Mouse (Mus musculus) megakaryocyte-erythroid progenitor cell, adult 5 weeks (primary cell): ENCODE measurements around the gene Olfr914. TPM values are rescaled to one million over a fixed set of nuclear protein-coding genes. Genes with fewer than 3 reads are reported as not detected.

Source experiments
- polyA plus RNA-seq: library from polyadenylated mRNA; stranded (reverse); fragments of >175 nt; gene quantifications from 2 replicates; pipeline ENCODE4 v1.2.3, GENCODE M21; 2012

Gene Olfr914
- polyA plus RNA-seq: not detected in 2 replicates

GRCm38 (mm10) chr9:38604802-38605201, at the start of gene Olfr914:
TSS of gene Olfr914 (plus strand) at chr9:38605102.

GRCm38 (mm10) chr9:38579878-38580277, 25.0 kb upstream of the Olfr914 start, which contains the start of gene Olfr912:
TSS of gene Olfr912 (plus strand) at chr9:38580178.

GRCm38 (mm10) chr9:38592459-38592858, 12.4 kb upstream of the Olfr914 start, which contains the start of gene Olfr913:
TSS of gene Olfr913 (plus strand) at chr9:38592759.

GRCm38 (mm10) chr9:38659775-38660174, 54.9 kb downstream of the Olfr914 start, which contains the start of gene Olfr916:
TSS of gene Olfr916 (minus strand) at chr9:38659875.

Other genes with a start within 250 kb of the Olfr914 start
- gene Olfr250, start 238.2 kb upstream of the Olfr914 start, polyA plus RNA-seq: not detected in 2 replicates
- gene Olfr251, start 228.0 kb upstream of the Olfr914 start, polyA plus RNA-seq: not detected in 2 replicates
- gene Olfr147, start 203.4 kb upstream of the Olfr914 start, polyA plus RNA-seq: not detected in 2 replicates
- gene Olfr901, start 175.6 kb upstream of the Olfr914 start, polyA plus RNA-seq: not detected in 2 replicates
- gene Olfr902, start 157.4 kb upstream of the Olfr914 start, polyA plus RNA-seq: not detected in 2 replicates
- 0.02 TPM in 1 of 2 replicates, not detected in the other for gene Olfr904, start 142.0 kb upstream of the Olfr914 start, polyA plus RNA-seq
- gene Olfr905, start 134.0 kb upstream of the Olfr914 start, polyA plus RNA-seq: not detected in 2 replicates
- not detected in 2 replicates for gene Olfr906, start 118.0 kb upstream of the Olfr914 start, polyA plus RNA-seq
- gene Olfr907, start 109.3 kb upstream of the Olfr914 start, polyA plus RNA-seq: not detected in 2 replicates
- not detected in 2 replicates for gene Olfr911-ps1, start 83.5 kb upstream of the Olfr914 start, polyA plus RNA-seq
- gene Olfr910, start 67.3 kb upstream of the Olfr914 start, polyA plus RNA-seq: not detected in 2 replicates
- not detected in 2 replicates for gene Olfr912, start 24.9 kb upstream of the Olfr914 start, polyA plus RNA-seq
- gene Olfr913, start 12.3 kb upstream of the Olfr914 start, polyA plus RNA-seq: not detected in 2 replicates
- gene Olfr916, start 54.8 kb downstream of the Olfr914 start, polyA plus RNA-seq: not detected in 2 replicates
- not detected in 2 replicates for gene Olfr917, start 60.7 kb downstream of the Olfr914 start, polyA plus RNA-seq
- gene Olfr918, start 69.5 kb downstream of the Olfr914 start, polyA plus RNA-seq: not detected in 2 replicates
- gene Olfr919, start 98.6 kb downstream of the Olfr914 start, polyA plus RNA-seq: not detected in 2 replicates
- gene Vwa5a, start 113.2 kb downstream of the Olfr914 start, polyA plus RNA-seq: 0.67 and 1.2 TPM in 2 replicates
- gene Olfr920, start 147.2 kb downstream of the Olfr914 start, polyA plus RNA-seq: 0.03 TPM in 1 of 2 replicates, not detected in the other
- gene Olfr921, start 168.0 kb downstream of the Olfr914 start, polyA plus RNA-seq: not detected in 2 replicates
- gene Olfr922, start 209.5 kb downstream of the Olfr914 start, polyA plus RNA-seq: not detected in 2 replicates
- gene Olfr923, start 221.4 kb downstream of the Olfr914 start, polyA plus RNA-seq: not detected in 2 replicates
- gene Olfr924, start 239.3 kb downstream of the Olfr914 start, polyA plus RNA-seq: not detected in 2 replicates
- not detected in 2 replicates for gene Olfr26, start 250.0 kb downstream of the Olfr914 start, polyA plus RNA-seq